Mouse (Mus musculus) hindbrain, embryonic 15.5 days (tissue): ENCODE results near the gene Gdi1. TPM values are rescaled to one million over a fixed set of nuclear protein-coding genes. Genes with fewer than 3 reads are reported as not detected.

Experiments
- ATAC-seq: fragments of 200-750 bp; cut with Nextera tagmentation; 2 replicates; pipeline ENCODE4 v1.8.0; 2017; ENCODE audit warnings: low read depth, moderate number of reproducible peaks, moderate TSS enrichment; ENCODE audit not compliant: low FRiP score
- H3K27ac ChIP-seq: fragments of 300-500 bp; sonication (generic); replicated peaks from 2 replicates; pipeline ENCODE4 v1.5.1; 2015; ENCODE audit warnings: mild to moderate bottlenecking, inconsistent platforms
- H3K27me3 ChIP-seq: fragments of 300-500 bp; sonication (generic); 2 replicates; pipeline ENCODE4 v1.6.1; 2015; ENCODE audit warnings: control low read depth, inconsistent platforms
- H3K36me3 ChIP-seq: fragments of 300-500 bp; sonication (generic); 2 replicates; pipeline ENCODE4 v1.6.1; 2015; ENCODE audit warnings: control low read depth, inconsistent platforms
- H3K4me1 ChIP-seq: fragments of 300-500 bp; sonication (generic); replicated peaks from 2 replicates; pipeline ENCODE4 v1.6.1; 2015; ENCODE audit warnings: control low read depth, inconsistent platforms
- H3K4me2 ChIP-seq: fragments of 300-500 bp; sonication (generic); 2 replicates; pipeline ENCODE4 v1.6.1; 2015; ENCODE audit warnings: moderate library complexity, mild to moderate bottlenecking, inconsistent platforms
- H3K4me3 ChIP-seq: fragments of 300-500 bp; sonication (generic); 2 replicates; pipeline ENCODE4 v1.5.1; 2015; ENCODE audit warnings: mild to moderate bottlenecking, inconsistent platforms
- H3K9ac ChIP-seq: fragments of 300-500 bp; sonication (generic); 2 replicates; pipeline ENCODE4 v1.6.1; 2015; ENCODE audit warnings: inconsistent platforms
- H3K9me3 ChIP-seq: fragments of 300-500 bp; sonication (generic); 2 replicates; pipeline ENCODE4 v1.6.1; 2016; ENCODE audit warnings: control low read depth, inconsistent platforms
- WGBS: fragments of 180-500 bp; shearing (Covaris S2); methylation state at CpG from one replicate; pipeline ENCODE4 v1.1.7; 2015; 5-methylcytosine and 5-hydroxymethylcytosine counted together
- polyA plus RNA-seq: library from polyadenylated mRNA; unstranded; fragments of >200 nt; fragmentation: Nextera tagmentation; extraction: Ambion mirVana; gene quantifications from 2 replicates; pipeline ENCODE4 v1.2.1, GENCODE M21; 2015

Gene Gdi1
- polyA plus RNA-seq, 1 experiment from 2014 or later: 983 TPM

DNA sequence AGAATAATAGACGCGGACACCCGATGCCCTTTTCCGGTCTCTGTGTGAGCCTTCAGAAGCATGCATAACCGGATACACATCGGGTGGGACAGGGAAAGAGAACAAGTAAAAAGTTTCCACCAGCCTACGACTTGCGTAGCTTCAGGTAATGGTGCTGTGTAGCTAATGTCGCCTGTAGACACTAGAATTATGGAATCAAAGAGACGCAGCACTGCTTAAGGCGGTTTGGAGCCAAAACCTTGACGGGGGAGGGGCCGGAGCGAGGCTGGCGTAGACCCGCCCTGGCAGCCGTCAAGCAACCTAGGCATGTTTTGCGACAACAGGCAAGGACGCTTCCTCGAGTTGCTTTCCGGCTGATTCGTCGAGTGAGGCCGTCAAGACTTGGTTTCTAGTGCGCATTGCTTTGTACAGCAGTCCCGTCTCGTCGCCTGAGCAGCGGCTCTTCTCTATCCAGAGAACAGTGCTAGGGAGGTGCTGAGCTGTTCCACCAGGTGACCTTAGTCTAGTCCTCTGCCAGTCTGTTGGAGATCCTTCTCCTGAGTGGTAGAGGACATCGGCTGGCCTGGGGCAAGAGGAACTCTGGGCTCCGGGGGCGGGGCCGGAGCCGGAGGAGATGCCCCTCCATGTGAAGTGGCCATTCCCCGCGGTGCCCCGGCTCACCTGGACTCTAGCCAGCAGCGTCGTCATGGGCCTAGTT lies 22.3 kb upstream of the Gdi1 start:
- 24% methylated on average over 39 of the region's 39 CpGs for WGBS
- peak; percentile 87 for ATAC-seq

GRCm38 (mm10) chrX:74283092-74283437 lies 21.7 kb upstream of the Gdi1 start:
- peak overlapping the region; percentile 83 for H3K27ac ChIP-seq
- H3K9me3 ChIP-seq: no peaks in the 10 kb centered on the region
- H3K36me3 ChIP-seq: no peaks in the 10 kb centered on the region
- no peaks in the 10 kb centered on the region for H3K27me3 ChIP-seq
- peak; percentile 39 for ATAC-seq
- peak overlapping the region; percentile 70 for H3K4me2 ChIP-seq
- WGBS: 27% methylated on average over 5 of the region's 5 CpGs
- peak overlapping the region; percentile 66 for H3K9ac ChIP-seq
- peak overlapping the region; percentile 62 for H3K4me3 ChIP-seq
- H3K4me1 ChIP-seq: peaks cover 15% of the 10 kb centered on the region

More for the DNA sequence above, 22.3 kb upstream of the Gdi1 start:
- H3K36me3 ChIP-seq: no peaks in the 10 kb centered on the region
- no peaks in the 10 kb centered on the region for H3K27me3 ChIP-seq
- H3K9ac ChIP-seq: peak overlapping the region; percentile 66
- peak overlapping the region; percentile 83 for H3K27ac ChIP-seq
- H3K4me1 ChIP-seq: peaks cover 15% of the 10 kb centered on the region
- H3K4me3 ChIP-seq: peak overlapping the region; percentile 62
- H3K4me2 ChIP-seq: peak overlapping the region; percentile 70
- H3K9me3 ChIP-seq: no peaks in the 10 kb centered on the region

DNA sequence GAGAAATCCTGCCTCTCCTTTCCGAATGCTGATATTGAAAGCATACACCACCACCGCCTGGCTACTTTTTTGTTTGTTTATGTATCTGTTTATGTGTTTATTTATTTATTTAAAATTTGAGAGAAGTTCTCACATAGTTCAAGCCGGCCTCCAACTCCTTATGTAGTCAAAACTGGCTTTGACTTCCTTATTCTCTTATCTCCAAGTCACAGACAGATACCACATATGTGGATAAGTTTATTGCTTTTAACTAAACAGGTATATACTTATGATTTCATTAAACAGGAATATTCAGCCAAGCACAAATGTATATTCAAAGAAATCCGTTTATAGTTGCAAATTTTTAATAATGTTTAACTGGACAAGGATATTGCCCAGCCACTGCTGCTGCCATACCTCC lies 11.4 kb upstream of the Gdi1 start:
- H3K4me2 ChIP-seq: no peak overlapping the region
- 80% methylated on average over 4 of the region's 4 CpGs for WGBS
- H3K27ac ChIP-seq: no peak overlapping the region
- no peak overlapping the region for H3K9ac ChIP-seq
- H3K4me3 ChIP-seq: no peak overlapping the region
- H3K4me1 ChIP-seq: peaks cover 5% of the 10 kb centered on the region
- no peaks in the 10 kb centered on the region for H3K9me3 ChIP-seq
- no peaks in the 10 kb centered on the region for H3K27me3 ChIP-seq
- H3K36me3 ChIP-seq: peaks cover 4% of the 10 kb centered on the region; the same call in 1 of the 2 replicates
- no peak for ATAC-seq

DNA sequence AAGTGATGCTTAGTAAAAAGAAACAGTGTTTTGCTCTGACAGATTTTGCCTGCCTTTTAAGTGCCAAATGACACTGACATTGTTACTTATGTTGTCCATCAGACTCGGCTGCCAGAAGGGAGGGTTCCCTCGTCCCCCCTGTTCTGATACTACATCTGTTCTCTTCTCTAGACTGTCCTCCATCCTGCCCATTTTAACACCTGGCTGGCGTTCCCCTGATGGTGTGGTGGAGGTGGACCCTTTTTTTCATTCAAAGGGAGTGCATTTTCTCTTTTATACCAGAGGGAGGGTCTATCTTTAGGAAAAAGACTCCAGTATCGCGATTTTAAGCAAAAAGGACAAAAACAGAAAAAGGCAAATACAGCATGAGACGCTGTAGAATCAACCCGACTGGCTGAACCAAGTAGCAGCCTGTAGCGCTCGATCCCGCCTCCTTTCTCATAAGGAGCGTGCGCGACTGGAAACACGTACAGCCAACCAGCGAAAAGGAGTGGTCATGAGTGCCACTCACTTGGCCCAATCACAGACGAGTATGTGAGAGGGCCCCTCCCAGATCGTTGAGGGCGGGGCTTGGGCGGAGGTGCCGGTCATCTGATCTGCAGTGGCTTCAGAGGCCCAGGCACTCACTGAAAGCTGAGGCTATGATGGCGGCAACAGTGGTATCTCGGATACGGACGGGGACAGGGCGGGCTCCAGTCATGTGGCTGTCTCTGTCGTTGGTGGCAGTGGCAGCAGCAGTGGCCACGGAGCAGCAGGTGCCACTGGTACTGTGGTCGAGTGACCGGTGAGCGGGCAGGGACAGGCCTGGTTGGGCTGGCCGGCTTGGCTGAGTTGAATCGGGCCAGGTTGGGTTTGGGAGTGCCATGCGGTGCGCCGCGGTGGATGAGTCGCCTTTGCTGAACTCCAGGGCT lies 8.0 kb upstream of the Gdi1 start, which contains the start of gene Atp6ap1:
TSS of gene Atp6ap1 (plus strand) at position 560 of the 911 bp plus-strand sequence.
- Histone ChIP-seq H3K9me3 (no peaks in the 10 kb centered on the region), H3K27ac (peak within 1 kb of the TSS; percentile 81), H3K9ac (peak within 1 kb of the TSS; percentile 78), H3K4me1 (peaks cover 8% of the 10 kb centered on the region), H3K36me3 (peaks cover 8% of the 10 kb centered on the region; the same call in 1 of the 2 replicates), H3K4me3 (peak within 1 kb of the TSS; percentile 73), H3K4me2 (peak within 1 kb of the TSS; percentile 63), H3K27me3 (no peaks in the 10 kb centered on the region)
- 19% methylated on average over 37 of the region's 37 CpGs for WGBS
- ATAC-seq: peak; percentile 99

DNA sequence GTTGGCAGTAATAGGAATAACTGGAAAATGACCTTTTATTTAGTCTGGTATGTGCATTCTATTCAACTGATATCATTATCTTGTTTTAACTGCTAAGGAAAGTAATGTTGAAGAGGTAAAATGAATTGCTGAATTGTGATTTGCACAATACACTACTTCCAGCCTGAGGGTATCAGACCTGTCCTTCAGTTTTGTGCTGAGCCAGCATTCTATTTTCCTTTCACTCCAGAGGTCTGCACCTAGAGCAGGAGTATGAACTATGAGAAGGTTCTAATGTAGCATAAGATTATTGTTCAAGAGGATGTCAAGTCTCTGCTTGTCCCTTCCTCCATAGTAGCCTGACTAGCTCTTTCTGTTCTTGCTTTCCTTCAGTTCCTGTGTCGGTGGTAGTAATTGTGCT lies 6.5 kb upstream of the Gdi1 start:
- Histone ChIP-seq H3K27me3 (no peaks in the 10 kb centered on the region), H3K9me3 (no peaks in the 10 kb centered on the region), H3K4me3 (no peak overlapping the region), H3K4me2 (0 out of 2 replicates have a peak overlapping the region, but pooled peaks have one; percentile 15), H3K36me3 (peaks cover 21% of the 10 kb centered on the region), H3K27ac (no peak overlapping the region), H3K9ac (no peak overlapping the region), H3K4me1 (peaks cover 8% of the 10 kb centered on the region)
- ATAC-seq: no peak
- WGBS: 81% methylated on average over 1 of the region's 1 CpGs

DNA sequence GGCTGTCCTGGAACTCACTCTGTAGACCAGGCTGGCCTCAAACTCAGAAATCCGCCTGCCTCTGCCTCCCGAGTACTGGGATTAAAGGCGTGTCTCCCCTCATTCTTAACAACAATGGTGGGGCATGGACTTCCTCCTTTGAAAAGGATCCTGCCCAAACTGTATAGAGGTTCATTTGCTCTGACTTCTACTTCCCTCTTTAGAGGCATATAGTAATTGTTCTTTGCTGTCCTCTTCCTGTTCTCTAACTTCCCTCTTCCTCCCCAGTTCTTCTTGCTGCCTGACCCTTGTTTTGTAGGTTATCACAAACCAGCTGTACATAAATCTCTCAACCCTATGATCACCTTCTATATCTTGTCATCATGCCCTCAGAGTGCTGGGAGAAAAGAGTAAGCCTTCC lies 5.1 kb upstream of the Gdi1 start:
- H3K4me3 ChIP-seq: no peak overlapping the region
- peaks cover 14% of the 10 kb centered on the region for H3K4me1 ChIP-seq
- WGBS: 87% methylated on average over 3 of the region's 3 CpGs
- no peak overlapping the region for H3K27ac ChIP-seq
- no peak overlapping the region for H3K9ac ChIP-seq
- no peaks in the 10 kb centered on the region for H3K27me3 ChIP-seq
- peaks cover 28% of the 10 kb centered on the region for H3K36me3 ChIP-seq
- no peaks in the 10 kb centered on the region for H3K9me3 ChIP-seq
- no peak for ATAC-seq
- no peak overlapping the region for H3K4me2 ChIP-seq

- peak within 1 kb of the TSS; percentile 92 for H3K27ac ChIP-seq
- H3K4me3 ChIP-seq: peak within 1 kb of the TSS; percentile 68
- no peaks in the 10 kb centered on the region for H3K27me3 ChIP-seq
- H3K4me1 ChIP-seq: peaks cover 33% of the 10 kb centered on the region
- H3K9me3 ChIP-seq: no peaks in the 10 kb centered on the region
- peak; percentile 97 for ATAC-seq
- WGBS: 20% methylated on average over 58 of the region's 59 CpGs
- H3K4me2 ChIP-seq: peak within 1 kb of the TSS; percentile 75
- H3K9ac ChIP-seq: peak within 1 kb of the TSS; percentile 71
- peaks cover 28% of the 10 kb centered on the region for H3K36me3 ChIP-seq
These were observed 8.0 kb downstream of the Gdi1 start, which contains the start of gene Fam50a for GRCm38 (mm10) chrX:74312540-74313464. Gene Fam50a, plus strand, starts transcription at chrX:74313033.

DNA sequence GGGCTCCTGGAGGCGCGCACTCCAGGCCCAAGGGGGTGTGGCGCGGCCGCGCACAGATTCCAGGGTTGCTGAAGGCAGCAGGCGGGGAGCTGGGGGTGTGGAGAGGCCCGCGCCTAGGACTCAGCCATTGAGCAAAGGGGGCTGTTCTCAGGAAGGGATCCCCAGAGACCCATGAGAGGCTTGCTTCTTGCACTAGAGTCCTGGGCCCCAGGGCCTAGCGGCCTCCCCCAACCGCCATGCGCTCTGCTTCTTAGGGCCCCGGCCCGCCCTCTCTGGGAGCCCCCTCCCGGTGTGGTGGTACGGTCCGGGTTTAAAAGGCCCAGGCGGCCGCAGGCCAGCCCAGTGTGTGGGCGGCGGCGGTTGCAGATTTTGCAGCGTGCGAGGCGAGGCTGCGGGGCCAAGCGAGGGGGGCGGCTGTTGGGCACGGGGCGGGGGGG lies 23.9 kb downstream of the Gdi1 start, which contains the start of gene Plxna3:
TSS of gene Plxna3 (plus strand) at position 342 of the 437 bp plus-strand sequence.
- H3K9me3 ChIP-seq: no peaks in the 10 kb centered on the region
- H3K27ac ChIP-seq: peak within 1 kb of the TSS; percentile 93
- peak within 1 kb of the TSS; percentile 71 for H3K4me2 ChIP-seq
- ATAC-seq: peak; percentile 95
- H3K36me3 ChIP-seq: no peaks in the 10 kb centered on the region
- peak within 1 kb of the TSS; percentile 54 for H3K4me3 ChIP-seq
- H3K27me3 ChIP-seq: no peaks in the 10 kb centered on the region
- H3K9ac ChIP-seq: peak within 1 kb of the TSS; percentile 68
- 18% methylated on average over 26 of the region's 30 CpGs for WGBS
- H3K4me1 ChIP-seq: peaks cover 37% of the 10 kb centered on the region

- H3K27me3 ChIP-seq: no peaks in the 10 kb centered on the region
- H3K9me3 ChIP-seq: no peaks in the 10 kb centered on the region
- ATAC-seq: peak; percentile 65
- peak overlapping the region; percentile 68 for H3K9ac ChIP-seq
- H3K36me3 ChIP-seq: no peaks in the 10 kb centered on the region
- peak overlapping the region; percentile 71 for H3K4me2 ChIP-seq
- H3K4me1 ChIP-seq: peaks cover 41% of the 10 kb centered on the region
- H3K27ac ChIP-seq: peak overlapping the region; percentile 93
- peak overlapping the region; percentile 54 for H3K4me3 ChIP-seq
- 22% methylated on average over 9 of the region's 10 CpGs for whole genome bisulfite sequencing
These were observed 24.4 kb downstream of the Gdi1 start for GRCm38 (mm10) chrX:74329215-74329671.

DNA sequence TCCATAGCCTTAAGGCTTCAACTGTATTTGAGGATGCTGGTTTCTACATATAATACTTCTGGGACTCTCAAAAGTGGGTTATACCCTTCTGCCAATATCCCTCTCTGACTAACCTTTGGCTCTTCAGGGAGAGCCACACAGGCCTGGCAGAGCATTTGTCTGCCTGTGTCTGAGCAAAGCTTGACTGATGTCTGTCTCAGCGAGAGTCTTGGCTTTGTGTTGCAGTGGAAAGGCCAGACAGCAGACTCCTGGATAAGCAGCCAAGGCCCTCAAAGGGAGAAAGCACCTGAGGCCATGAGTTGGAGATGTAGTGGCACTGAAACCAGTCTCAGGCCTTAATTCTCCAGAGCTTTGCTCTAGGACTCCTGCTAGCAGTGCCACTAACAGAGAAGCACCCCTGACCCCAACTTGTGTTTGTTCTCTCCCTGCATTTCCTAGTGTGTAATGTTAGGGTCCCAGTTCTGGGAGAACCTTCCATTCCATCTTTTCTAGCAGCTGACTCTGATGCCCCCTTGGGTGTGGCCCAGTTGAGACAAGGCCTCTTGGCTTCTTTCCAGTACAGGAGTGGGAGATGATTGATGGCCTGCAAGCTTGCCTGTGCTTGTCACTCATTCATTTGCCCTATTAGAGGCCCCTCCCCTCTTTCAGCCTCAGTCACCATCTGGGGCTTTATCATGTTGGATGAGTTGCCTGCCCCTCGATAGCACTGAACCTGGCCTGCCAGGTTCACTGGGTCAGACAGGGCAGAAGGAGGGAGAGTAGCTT lies 25.6 kb downstream of the Gdi1 start:
- Histone ChIP-seq H3K9me3 (no peaks in the 10 kb centered on the region), H3K36me3 (no peaks in the 10 kb centered on the region), H3K4me3 (peak overlapping the region; percentile 54), H3K4me1 (peaks cover 46% of the 10 kb centered on the region), H3K9ac (peak overlapping the region; percentile 68), H3K27me3 (no peaks in the 10 kb centered on the region), H3K27ac (peak overlapping the region; percentile 93), H3K4me2 (peak overlapping the region; percentile 71)
- 30% methylated on average over 2 of the region's 2 CpGs for WGBS
- ATAC-seq: no peak
